Comparison of ENCODE assay signal across 14 mouse cellular contexts in the genomic region with DNA sequence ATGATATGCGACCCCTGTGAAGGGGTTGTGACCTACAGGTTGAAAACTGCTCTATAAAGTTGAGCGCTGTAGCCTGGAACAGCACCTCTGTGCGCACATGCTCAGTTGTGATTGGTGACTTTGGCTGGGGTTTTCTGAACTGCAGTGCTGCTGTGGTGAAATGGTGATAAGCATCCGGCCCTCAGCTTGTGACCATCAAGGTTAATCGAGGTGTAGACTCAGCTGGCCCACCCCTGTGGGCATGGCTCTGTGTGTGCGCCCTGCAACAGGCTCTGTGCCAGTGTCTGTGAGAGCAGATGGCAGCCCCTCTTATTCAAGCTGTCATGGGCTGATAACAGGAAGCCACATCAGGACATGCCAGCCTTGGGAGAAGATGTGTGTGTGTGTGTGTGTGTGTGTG. TPM values are rescaled to one million over a fixed set of nuclear protein-coding genes. Genes with fewer than 3 reads are reported as not detected.
A peak's percentile ranks its signal among the peaks of the same experiment; 100 is the strongest.
DNase-seq lines count a peak whose midpoint lies in the region; ATAC-seq and TF ChIP-seq lines count a peak whose summit lies in the region.
"Had no signal": no experiment of that assay in that cellular context is flagged by ENCODE, and none has a peak within 500 bp of the region (broad histone marks: within the 10 kb centered on the region; RNA-seq: fewer than 3 reads in every experiment).

No protein-coding gene starts in this region.

- 88% methylated on average over 6 of the region's 6 CpGs for WGBS in lung, adult 2 months

- peak; percentile 78 to 79 for DNase-seq in cerebellum, postnatal 14 days
- peak; percentile 61 for DNase-seq in left cerebral cortex, postnatal 4 days
- DNase-seq in left cerebral cortex, postnatal 10 days (ENCODE audit: extremely low spot score in 1 of 2, low spot score in 2 of 2) = no peak
- peak; percentile 55 to 70 for DNase-seq in layer of hippocampus, postnatal 14 days (ENCODE audit: low spot score in 2 of 2)
- DNase-seq in spleen, postnatal 14 days (ENCODE audit: low spot score in 2 of 2) = peak; percentile 61 to 67
- DNase-seq in urinary bladder, postnatal 25 days (ENCODE audit: low spot score) = no peak
- no peak for DNase-seq in lung, adult 2 months
- DNase-seq: adrenal gland, postnatal 25 days; heart, postnatal 36 days; kidney, postnatal 10 days had no signal

- H3K4me3 ChIP-seq in lung, adult 2 months (replicated peaks; ENCODE audit: extremely low read depth, low read depth, low read length) = no peak overlapping the region
- H3K4me3 ChIP-seq: embryonic facial prominence, embryonic 10.5 days; midbrain, embryonic 13.5 days had no signal

- ATAC-seq in cerebellum, adult (ENCODE audit: insufficient number of reproducible peaks, low FRiP score, low TSS enrichment) = no peak
- ATAC-seq: midbrain, embryonic 13.5 days; Patski had no signal

- intact Hi-C loops in left cerebral cortex, postnatal 4 days (cut with DNase I) = no loop called here
- intact Hi-C loops in left cerebral cortex, postnatal 10 days (cut with DNase I) = no loop called here

- TF ChIP-seq POLR2A in lung, adult 2 months (IDR thresholded peaks at IDR 0.05; ENCODE audit: borderline replicate concordance, extremely low read depth, low read depth, low read length) = no peak

- H3K4me1 ChIP-seq in lung, adult 2 months (ENCODE audit: control insufficient read depth, insufficient read depth, low read length) = no peaks in the 10 kb centered on the region
- H3K4me1 ChIP-seq: embryonic facial prominence, embryonic 10.5 days; midbrain, embryonic 13.5 days had no signal

- TF ChIP-seq CTCF in lung, adult 2 months (IDR thresholded peaks at IDR 0.05; ENCODE audit: insufficient read depth, low read length) = no peak

RNA-seq across cellular contexts. Expression of a gene that starts 6.8 kb away (rescaled TPM):
- total RNA-seq in left cerebral cortex, postnatal 4 days (2021) = under 1 TPM in 1 of 2 experiments, not detected in 1; 0.22 TPM
- total RNA-seq in left cerebral cortex, postnatal 10 days (2021) = under 1 TPM; 0.17 to 0.32 TPM
- total RNA-seq in layer of hippocampus, postnatal 14 days (2021) = not detected
- 3.0 and 3.9 TPM in 2 replicates for polyA plus RNA-seq in lung, adult 2 months (2012; rRNA removed)
- polyA plus RNA-seq: midbrain, embryonic 13.5 days had no signal

RNA-seq across cellular contexts. Expression of a gene that starts 8.8 kb away (rescaled TPM):
- 10 to 100 TPM; 13.1 to 13.8 TPM for total RNA-seq in left cerebral cortex, postnatal 4 days (2021)
- 10 to 100 TPM; 14.8 to 16.5 TPM for total RNA-seq in left cerebral cortex, postnatal 10 days (2021)
- 10 to 100 TPM; 18.1 to 18.2 TPM for total RNA-seq in layer of hippocampus, postnatal 14 days (2021)
- 6.4 and 7.8 TPM in 2 replicates for polyA plus RNA-seq in lung, adult 2 months (2012; rRNA removed)

RNA-seq across cellular contexts. Expression of a gene that starts 19.0 kb away (rescaled TPM):
- 10 to 100 TPM; 48.0 to 50.0 TPM for total RNA-seq in left cerebral cortex, postnatal 4 days (2021)
- total RNA-seq in left cerebral cortex, postnatal 10 days (2021) = 100 to 1,000 TPM in 1 of 2 experiments, 10 to 100 TPM in 1; 92.4 to 102 TPM
- total RNA-seq in layer of hippocampus, postnatal 14 days (2021) = 100 to 1,000 TPM; 107 to 112 TPM
- polyA plus RNA-seq in lung, adult 2 months (2012; rRNA removed) = 56.1 and 83.4 TPM in 2 replicates

RNA-seq across cellular contexts. Expression of a gene that starts 27.2 kb away (rescaled TPM):
- 10 to 100 TPM; 35.9 to 39.3 TPM for total RNA-seq in left cerebral cortex, postnatal 4 days (2021)
- 10 to 100 TPM; 37.8 to 40.2 TPM for total RNA-seq in left cerebral cortex, postnatal 10 days (2021)
- 10 to 100 TPM; 37.7 to 43.4 TPM for total RNA-seq in layer of hippocampus, postnatal 14 days (2021)
- polyA plus RNA-seq in lung, adult 2 months (2012; rRNA removed) = 23.6 and 36.7 TPM in 2 replicates

RNA-seq across cellular contexts. Expression of a gene that starts 27.5 kb away (rescaled TPM):
- 10 to 100 TPM; 43.6 to 46.0 TPM for total RNA-seq in left cerebral cortex, postnatal 4 days (2021)
- 10 to 100 TPM; 48.0 to 48.3 TPM for total RNA-seq in left cerebral cortex, postnatal 10 days (2021)
- total RNA-seq in layer of hippocampus, postnatal 14 days (2021) = 10 to 100 TPM; 40.9 to 41.2 TPM
- 76.4 and 85.4 TPM in 2 replicates for polyA plus RNA-seq in lung, adult 2 months (2012; rRNA removed)

Comparison
In these comparisons a context has a peak if more than half of its experiments do, and no peak if none do; other contexts are left out.
1. DNase-seq: peak in cerebellum, postnatal 14 days (2 of 2), left cerebral cortex, postnatal 4 days (single experiment), layer of hippocampus, postnatal 14 days (2 of 2) and spleen, postnatal 14 days (2 of 2); none in left cerebral cortex, postnatal 10 days (0 of 2), urinary bladder, postnatal 25 days (single experiment) and lung, adult 2 months (single experiment).